Mouse (Mus musculus): Measurements from ENCODE around the gene Olfr71. TPM values are rescaled to one million over a fixed set of nuclear protein-coding genes. Genes with fewer than 3 reads are reported as not detected.
A peak's percentile ranks its signal among the peaks of the same experiment; 100 is the strongest.

Olfr71 gene
- not detected for total RNA-seq (2021)

GRCm38 (mm10) chr4:43709869-43710268 is at the start of gene Olfr71:
Gene Olfr71, minus strand, starts transcription at chr4:43710255.
- DNase-seq, result no peak
- intact Hi-C loops (cut with DNase I), result loop anchor here (5.0 kb wide), 1 partner anchor 278 kb away; no protein-coding TSS in a partner anchor

- intact Hi-C loops (cut with DNase I), result no loop called here
- DNase-seq, result peak; percentile 36 to 53
These were observed 47.2 kb upstream of the Olfr71 start for GRCm38 (mm10) chr4:43757213-43757612.

GRCm38 (mm10) chr4:43745187-43745586 is 35.1 kb upstream of the Olfr71 start:
- DNase-seq, result peak; percentile 38 to 56
- intact Hi-C loops (cut with DNase I), result loop anchor here (1.0 kb wide), 2 partner anchors 75 to 116 kb away; no protein-coding TSS in a partner anchor

GRCm38 (mm10) chr4:43743099-43743498 is 33.0 kb upstream of the Olfr71 start:
- DNase-seq, result peak in 1 of 2 experiments; percentile 54
- intact Hi-C loops (cut with DNase I), result loop anchor here (1.0 kb wide), 1 partner anchor 19 kb away; no protein-coding TSS in a partner anchor

GRCm38 (mm10) chr4:43742637-43743036 is 32.6 kb upstream of the Olfr71 start:
- no peak for DNase-seq
- intact Hi-C loops (cut with DNase I), result loop anchor here (1.0 kb wide), 1 partner anchor 18 kb away; no protein-coding TSS in a partner anchor

GRCm38 (mm10) chr4:43741526-43741925 is 31.5 kb upstream of the Olfr71 start:
- DNase-seq, result no peak
- intact Hi-C loops (cut with DNase I), result no loop called here

- intact Hi-C loops (cut with DNase I), result no loop called here
- DNase-seq, result no peak
These were observed 29.1 kb upstream of the Olfr71 start for GRCm38 (mm10) chr4:43738989-43739674.

GRCm38 (mm10) chr4:43737144-43737543 is 27.1 kb upstream of the Olfr71 start:
- intact Hi-C loops (cut with DNase I), result no loop called here
- no peak for DNase-seq

- peak in 1 of 2 experiments; percentile 48 for DNase-seq
- intact Hi-C loops (cut with DNase I), result no loop called here
These were observed 23.1 kb upstream of the Olfr71 start for GRCm38 (mm10) chr4:43733186-43733585.

- intact Hi-C loops (cut with DNase I), result no loop called here
- DNase-seq, result no peak
These were observed 22.1 kb upstream of the Olfr71 start for GRCm38 (mm10) chr4:43732171-43732570.

- intact Hi-C loops (cut with DNase I), result no loop called here
- no peak for DNase-seq
These were observed 20.8 kb upstream of the Olfr71 start for GRCm38 (mm10) chr4:43730750-43731297.

- intact Hi-C loops (cut with DNase I), result no loop called here
- DNase-seq, result peak; percentile 80 to 81
These were observed 19.9 kb upstream of the Olfr71 start, which contains the start of gene Spaar for GRCm38 (mm10) chr4:43729794-43730550. Gene Spaar, plus strand, starts transcription at chr4:43730034.

- no peak for DNase-seq
- intact Hi-C loops (cut with DNase I), result no loop called here
These were observed 19.1 kb upstream of the Olfr71 start for GRCm38 (mm10) chr4:43729126-43729525.

- intact Hi-C loops (cut with DNase I), result no loop called here
- DNase-seq, result peak; percentile 83 to 88
These were observed 18.5 kb upstream of the Olfr71 start for GRCm38 (mm10) chr4:43728576-43728954.

GRCm38 (mm10) chr4:43727718-43728575 is 17.9 kb upstream of the Olfr71 start:
- intact Hi-C loops (cut with DNase I), result no loop called here
- DNase-seq, result no peak

- DNase-seq, result peak; percentile 89 to 90
- intact Hi-C loops (cut with DNase I), result no loop called here
These were observed 16.9 kb upstream of the Olfr71 start, which contains the start of gene Hrct1 for GRCm38 (mm10) chr4:43726995-43727394. Gene Hrct1, plus strand, starts transcription at chr4:43727188.

- no peak for DNase-seq
- intact Hi-C loops (cut with DNase I), result no loop called here
These were observed 16.4 kb upstream of the Olfr71 start for GRCm38 (mm10) chr4:43726228-43726993.

- intact Hi-C loops (cut with DNase I), result loop anchor here (1.0 to 2.0 kb wide), 2 partner anchors 19 to 38 kb away; no protein-coding TSS in a partner anchor
These were observed 14.7 kb upstream of the Olfr71 start for GRCm38 (mm10) chr4:43724764-43725163.

GRCm38 (mm10) chr4:43722191-43722590 is 12.1 kb upstream of the Olfr71 start:
- intact Hi-C loops (cut with DNase I), result no loop called here
- DNase-seq, result no peak

More at GRCm38 (mm10) chr4:43724764-43725163, 14.7 kb upstream of the Olfr71 start:
- peak; percentile 74 to 85 for DNase-seq

Measured in heart, postnatal 10 days (tissue).